Mouse (Mus musculus) liver, postnatal 0 days (tissue): ENCODE data around the gene Cstad.

ENCODE experiments used
- CTCF ChIP-seq: sonication (generic); IDR thresholded peaks from 2 replicates; pipeline ENCODE4 v1.5.1; 2016; ENCODE audit warnings: antibody characterized with exemption, low read depth
- EP300 ChIP-seq: IDR thresholded peaks from 2 replicates; pipeline ENCODE4 v1.6.1; 2016; ENCODE audit warnings: antibody characterized with exemption, low read depth, mild to moderate bottlenecking

DNA sequence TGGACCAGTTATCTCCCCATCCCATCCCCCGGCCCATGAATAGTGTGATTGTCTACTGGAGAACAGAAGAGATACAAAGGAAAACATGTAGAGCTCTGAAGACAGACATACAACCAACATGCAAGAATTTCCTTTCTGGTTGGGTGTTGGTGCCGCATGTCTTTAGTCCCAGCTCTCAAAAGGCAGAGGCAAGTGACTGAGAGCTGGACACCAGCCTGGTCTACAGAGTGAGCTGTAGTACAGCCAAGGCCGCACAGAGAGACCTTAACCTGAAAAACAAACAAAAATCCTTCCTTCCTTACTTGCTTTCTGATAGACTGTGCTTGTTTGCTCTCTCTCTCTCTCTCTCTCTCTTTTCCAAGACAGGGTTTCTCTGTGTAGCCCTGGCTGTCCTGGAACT lies 32.5 kb downstream of the Cstad start:
- TF ChIP-seq CTCF (no peak), EP300 (no peak)
